Mouse (Mus musculus): ENCODE data around the gene Zbtb8b. TPM values are rescaled to one million over a fixed set of nuclear protein-coding genes. Genes with fewer than 3 reads are reported as not detected.

Gene Zbtb8b
- polyA plus RNA-seq, 1 experiment from 2014 or later: 15.9 TPM

DNA sequence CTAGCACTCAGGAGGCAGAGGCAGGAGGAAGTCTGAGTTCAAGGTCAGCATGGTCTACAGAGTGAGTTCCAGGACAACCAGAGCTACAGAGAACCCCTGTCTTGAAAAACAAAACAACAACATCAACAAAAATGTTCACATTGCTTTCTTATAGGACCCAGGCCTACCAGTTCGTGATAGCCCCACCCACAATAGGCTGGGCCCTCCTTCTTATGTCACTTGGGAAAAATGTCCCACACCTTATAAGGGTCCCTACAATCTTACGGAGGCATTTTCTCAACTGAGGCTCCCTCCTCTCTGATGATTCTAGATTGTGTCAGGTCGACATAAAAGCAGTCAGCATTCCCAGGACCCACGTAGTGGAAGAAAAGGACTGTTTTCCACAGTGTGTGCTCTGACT, 40.8 kb downstream of the Zbtb8b start:
- WGBS: 79% methylated on average over 4 of the region's 4 CpGs
- Histone ChIP-seq H3K4me3 (replicated peaks; ENCODE audit: low read depth, low read length) (no peak overlapping the region), H3K4me1 (ENCODE audit: control insufficient read depth, insufficient read depth, low read length) (no peaks in the 10 kb centered on the region), H3K36me3 (ENCODE audit: control insufficient read depth, insufficient read depth, low read length) (no peaks in the 10 kb centered on the region), H3K27ac (replicated peaks; ENCODE audit: low read depth, low read length) (no peak overlapping the region), H3K9me3 (ENCODE audit: control insufficient read depth, low read length) (no peaks in the 10 kb centered on the region), H3K9ac (replicated peaks; ENCODE audit: low read length) (no peak overlapping the region), H3K4me2 (ENCODE audit: low read length) (no peak overlapping the region), H3K27me3 (ENCODE audit: control insufficient read depth, insufficient read depth, low read length) (no peaks in the 10 kb centered on the region)
- no peak for ATAC-seq (ENCODE audit: low FRiP score, low TSS enrichment)
- DNase-seq: no peak

DNA sequence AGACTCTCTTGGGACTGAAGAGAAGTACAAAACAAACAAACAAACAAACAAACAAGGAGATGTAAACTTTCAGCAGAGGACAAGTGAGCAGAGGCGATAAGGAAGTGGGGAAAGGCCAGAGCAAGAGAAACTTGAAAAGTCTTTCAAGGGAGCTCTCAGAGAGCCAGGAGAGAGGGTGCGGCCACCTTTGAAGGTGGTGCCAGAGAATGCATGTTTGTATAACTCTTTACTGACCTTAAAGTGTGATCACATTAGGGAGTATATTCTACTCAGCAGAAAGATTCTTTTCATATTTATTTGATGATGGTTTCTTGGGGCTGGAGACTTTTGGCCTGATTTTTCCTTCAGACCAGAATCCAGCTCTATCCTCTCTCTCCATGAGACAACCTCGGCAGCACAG, 43.7 kb downstream of the Zbtb8b start:
- Histone ChIP-seq H3K4me2 (ENCODE audit: low read length) (no peak overlapping the region), H3K36me3 (ENCODE audit: control insufficient read depth, insufficient read depth, low read length) (no peaks in the 10 kb centered on the region), H3K27me3 (ENCODE audit: control insufficient read depth, insufficient read depth, low read length) (no peaks in the 10 kb centered on the region), H3K4me3 (replicated peaks; ENCODE audit: low read depth, low read length) (no peak overlapping the region), H3K9me3 (ENCODE audit: control insufficient read depth, low read length) (no peaks in the 10 kb centered on the region), H3K4me1 (ENCODE audit: control insufficient read depth, insufficient read depth, low read length) (no peaks in the 10 kb centered on the region), H3K27ac (replicated peaks; ENCODE audit: low read depth, low read length) (no peak overlapping the region), H3K9ac (replicated peaks; ENCODE audit: low read length) (no peak overlapping the region)
- DNase-seq (no peak), ATAC-seq (ENCODE audit: low FRiP score, low TSS enrichment) (no peak)
- 89% methylated on average over 3 of the region's 3 CpGs for WGBS

DNA sequence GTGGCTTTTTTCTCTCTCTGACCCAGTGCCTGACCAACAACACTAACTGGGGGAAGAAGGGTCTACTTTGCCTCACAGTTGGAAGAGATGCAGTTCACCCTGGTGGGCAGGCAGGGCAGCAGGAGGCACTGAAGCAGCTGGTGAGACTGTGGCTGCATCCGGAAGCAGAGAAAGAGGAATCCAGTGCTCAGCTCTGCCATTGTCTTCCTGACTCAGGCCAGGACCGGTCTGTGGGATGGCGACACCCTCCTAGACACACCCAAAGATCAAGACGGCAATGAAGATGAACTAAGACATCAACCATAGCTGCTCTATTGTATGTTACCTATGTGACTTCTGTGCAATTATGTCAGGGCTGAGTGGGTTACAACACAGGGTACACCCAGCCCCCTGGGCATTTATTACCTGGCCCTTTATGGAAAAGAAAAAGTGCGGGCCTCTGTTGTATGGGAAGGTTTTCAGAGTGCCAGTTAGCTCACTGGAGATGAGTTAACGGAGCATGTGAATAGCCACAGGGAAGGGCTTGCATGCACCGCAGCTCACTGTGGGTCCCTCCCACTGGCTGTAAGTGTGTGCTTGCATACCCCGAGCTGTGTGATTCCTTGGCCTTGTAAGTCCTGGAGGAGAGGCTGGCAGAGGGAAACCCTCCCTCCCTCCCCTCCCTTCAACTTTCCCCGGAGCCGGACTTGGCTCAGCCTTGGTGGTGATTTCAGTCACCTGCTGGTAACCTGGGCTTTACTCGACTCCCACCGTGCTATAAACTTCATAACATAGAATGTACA, 46.4 kb downstream of the Zbtb8b start:
- ATAC-seq (ENCODE audit: low FRiP score, low TSS enrichment) (no peak), DNase-seq (no peak)
- H3K4me3 ChIP-seq (replicated peaks; ENCODE audit: low read depth, low read length): no peak overlapping the region
- WGBS: 32% methylated on average over 12 of the region's 12 CpGs
- H3K36me3 ChIP-seq (ENCODE audit: control insufficient read depth, insufficient read depth, low read length): no peaks in the 10 kb centered on the region
- no peak overlapping the region for H3K4me2 ChIP-seq (ENCODE audit: low read length)
- no peaks in the 10 kb centered on the region for H3K9me3 ChIP-seq (ENCODE audit: control insufficient read depth, low read length)
- H3K9ac ChIP-seq (replicated peaks; ENCODE audit: low read length): no peak overlapping the region
- no peaks in the 10 kb centered on the region for H3K27me3 ChIP-seq (ENCODE audit: control insufficient read depth, insufficient read depth, low read length)
- no peak overlapping the region for H3K27ac ChIP-seq (replicated peaks; ENCODE audit: low read depth, low read length)
- no peaks in the 10 kb centered on the region for H3K4me1 ChIP-seq (ENCODE audit: control insufficient read depth, insufficient read depth, low read length)

DNA sequence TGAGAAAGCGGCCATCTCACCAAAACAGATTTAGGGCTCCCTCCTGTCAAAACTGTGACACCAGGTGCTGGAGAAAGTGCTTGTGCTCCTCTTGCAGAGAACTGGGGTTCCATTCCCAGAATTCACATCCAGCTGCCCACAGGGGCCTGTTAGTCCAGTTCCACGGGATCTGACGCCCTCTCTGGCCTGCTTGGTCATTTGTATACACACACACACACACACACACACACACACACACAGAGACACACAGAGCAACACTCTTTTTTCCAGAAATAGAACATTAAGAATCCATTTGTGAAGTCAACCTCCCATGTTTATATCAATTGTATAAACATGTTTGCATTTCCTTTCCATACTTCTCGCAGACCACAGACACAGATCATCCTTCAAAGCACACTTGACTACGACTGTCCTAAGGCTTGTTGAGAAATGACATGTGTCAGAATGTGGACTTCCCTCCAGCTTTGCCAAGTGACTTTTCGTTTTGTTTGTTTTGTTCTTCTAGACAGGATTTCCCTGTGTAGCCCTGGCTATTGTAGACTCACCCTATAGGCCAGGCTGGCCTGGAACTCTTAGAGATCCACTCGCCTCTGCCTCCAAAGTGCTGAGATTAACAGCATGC, 49.6 kb downstream of the Zbtb8b start:
- Histone ChIP-seq H3K27me3 (ENCODE audit: control insufficient read depth, insufficient read depth, low read length) (no peaks in the 10 kb centered on the region), H3K36me3 (ENCODE audit: control insufficient read depth, insufficient read depth, low read length) (no peaks in the 10 kb centered on the region), H3K9me3 (ENCODE audit: control insufficient read depth, low read length) (no peaks in the 10 kb centered on the region), H3K4me3 (replicated peaks; ENCODE audit: low read depth, low read length) (no peak overlapping the region), H3K27ac (replicated peaks; ENCODE audit: low read depth, low read length) (no peak overlapping the region), H3K4me2 (ENCODE audit: low read length) (no peak overlapping the region), H3K4me1 (ENCODE audit: control insufficient read depth, insufficient read depth, low read length) (no peaks in the 10 kb centered on the region), H3K9ac (replicated peaks; ENCODE audit: low read length) (no peak overlapping the region)
- ATAC-seq (ENCODE audit: low FRiP score, low TSS enrichment) (no peak), DNase-seq (no peak)
- 86% methylated on average over 7 of the region's 7 CpGs for WGBS

DNA sequence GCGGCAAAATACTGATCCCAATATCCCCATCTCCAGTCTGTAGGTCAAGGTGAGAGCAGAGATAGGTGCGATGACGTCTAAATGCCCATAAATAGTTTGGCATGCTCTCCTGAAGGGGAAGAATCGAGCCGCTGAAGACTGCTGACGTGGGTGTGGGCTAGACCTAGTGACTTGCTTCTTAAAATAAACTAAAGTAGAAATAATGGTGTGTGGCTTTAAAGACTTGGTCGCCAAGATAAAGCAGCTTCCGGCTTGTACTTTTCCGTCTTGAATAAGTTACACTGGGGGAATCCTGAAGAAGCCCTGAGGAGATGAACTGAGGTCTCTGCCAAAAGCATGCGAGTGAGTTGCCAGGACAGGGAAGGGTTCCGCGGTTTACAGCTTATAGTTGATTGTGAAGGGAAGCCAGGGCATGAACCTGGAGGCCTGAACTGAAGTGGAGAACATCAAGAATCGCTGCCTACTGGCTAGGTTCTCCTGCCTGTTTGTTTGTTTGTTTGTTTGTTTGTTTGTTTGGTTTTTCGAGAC, 50.4 kb downstream of the Zbtb8b start:
- Histone ChIP-seq H3K4me2 (ENCODE audit: low read length) (no peak overlapping the region), H3K27me3 (ENCODE audit: control insufficient read depth, insufficient read depth, low read length) (no peaks in the 10 kb centered on the region), H3K9me3 (ENCODE audit: control insufficient read depth, low read length) (no peaks in the 10 kb centered on the region), H3K9ac (replicated peaks; ENCODE audit: low read length) (no peak overlapping the region), H3K4me3 (replicated peaks; ENCODE audit: low read depth, low read length) (no peak overlapping the region), H3K36me3 (ENCODE audit: control insufficient read depth, insufficient read depth, low read length) (no peaks in the 10 kb centered on the region), H3K4me1 (ENCODE audit: control insufficient read depth, insufficient read depth, low read length) (no peaks in the 10 kb centered on the region), H3K27ac (replicated peaks; ENCODE audit: low read depth, low read length) (no peak overlapping the region)
- ATAC-seq (ENCODE audit: low FRiP score, low TSS enrichment) (no peak), DNase-seq (no peak)
- 91% methylated on average over 14 of the region's 14 CpGs for WGBS

DNA sequence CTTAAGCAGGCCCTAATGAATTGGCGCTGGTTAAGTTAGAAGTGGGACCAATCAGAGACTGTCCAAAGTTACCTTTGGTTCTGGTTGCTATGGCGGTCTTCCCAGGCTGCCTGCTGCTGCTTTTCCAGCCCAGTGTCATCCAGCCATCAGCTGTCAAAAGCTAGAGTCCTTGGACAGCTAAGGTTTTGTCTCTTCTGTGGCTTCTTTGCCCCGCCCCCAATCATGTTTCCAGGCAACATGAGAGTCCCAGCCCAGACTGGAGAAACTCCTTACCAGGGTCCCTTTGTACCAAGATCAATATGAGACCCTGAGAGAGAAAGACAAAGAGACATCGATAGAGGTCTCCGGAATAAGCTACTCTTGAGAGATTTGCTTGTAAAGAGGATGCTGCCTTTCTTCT, 52.2 kb downstream of the Zbtb8b start:
- Histone ChIP-seq H3K27ac (replicated peaks; ENCODE audit: low read depth, low read length) (no peak overlapping the region), H3K27me3 (ENCODE audit: control insufficient read depth, insufficient read depth, low read length) (no peaks in the 10 kb centered on the region), H3K9me3 (ENCODE audit: control insufficient read depth, low read length) (no peaks in the 10 kb centered on the region), H3K9ac (replicated peaks; ENCODE audit: low read length) (no peak overlapping the region), H3K4me2 (ENCODE audit: low read length) (no peak overlapping the region), H3K4me3 (replicated peaks; ENCODE audit: low read depth, low read length) (no peak overlapping the region), H3K36me3 (ENCODE audit: control insufficient read depth, insufficient read depth, low read length) (no peaks in the 10 kb centered on the region), H3K4me1 (ENCODE audit: control insufficient read depth, insufficient read depth, low read length) (no peaks in the 10 kb centered on the region)
- DNase-seq (no peak), ATAC-seq (ENCODE audit: low FRiP score, low TSS enrichment) (no peak)
- 43% methylated on average over 5 of the region's 5 CpGs for WGBS

DNA sequence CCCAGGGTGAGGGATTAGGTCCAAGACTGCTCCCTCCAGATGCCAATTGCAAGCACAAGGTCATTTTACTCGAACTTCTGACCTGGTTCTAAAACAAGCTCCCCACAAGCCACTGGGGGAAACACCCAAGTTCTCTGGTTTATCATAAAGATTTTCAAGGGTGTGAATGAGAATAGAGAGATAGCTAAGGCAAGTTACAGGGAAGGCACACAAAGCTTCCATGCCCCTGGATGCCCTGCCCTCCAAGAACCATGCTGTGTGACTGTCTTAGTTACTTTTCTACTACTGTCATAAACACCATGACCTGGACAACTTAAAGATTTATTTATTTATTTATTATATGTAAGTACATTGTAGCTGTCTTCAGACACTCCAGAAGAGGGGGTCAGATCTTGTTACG, 53.7 kb downstream of the Zbtb8b start:
- no peak for ATAC-seq (ENCODE audit: low FRiP score, low TSS enrichment)
- Histone ChIP-seq H3K4me3 (replicated peaks; ENCODE audit: low read depth, low read length) (no peak overlapping the region), H3K27ac (replicated peaks; ENCODE audit: low read depth, low read length) (no peak overlapping the region), H3K9ac (replicated peaks; ENCODE audit: low read length) (no peak overlapping the region), H3K9me3 (ENCODE audit: control insufficient read depth, low read length) (no peaks in the 10 kb centered on the region), H3K4me1 (ENCODE audit: control insufficient read depth, insufficient read depth, low read length) (no peaks in the 10 kb centered on the region), H3K27me3 (ENCODE audit: control insufficient read depth, insufficient read depth, low read length) (no peaks in the 10 kb centered on the region), H3K36me3 (ENCODE audit: control insufficient read depth, insufficient read depth, low read length) (no peaks in the 10 kb centered on the region), H3K4me2 (ENCODE audit: low read length) (no peak overlapping the region)
- WGBS: 85% methylated on average over 2 of the region's 2 CpGs
- no peak for DNase-seq

DNA sequence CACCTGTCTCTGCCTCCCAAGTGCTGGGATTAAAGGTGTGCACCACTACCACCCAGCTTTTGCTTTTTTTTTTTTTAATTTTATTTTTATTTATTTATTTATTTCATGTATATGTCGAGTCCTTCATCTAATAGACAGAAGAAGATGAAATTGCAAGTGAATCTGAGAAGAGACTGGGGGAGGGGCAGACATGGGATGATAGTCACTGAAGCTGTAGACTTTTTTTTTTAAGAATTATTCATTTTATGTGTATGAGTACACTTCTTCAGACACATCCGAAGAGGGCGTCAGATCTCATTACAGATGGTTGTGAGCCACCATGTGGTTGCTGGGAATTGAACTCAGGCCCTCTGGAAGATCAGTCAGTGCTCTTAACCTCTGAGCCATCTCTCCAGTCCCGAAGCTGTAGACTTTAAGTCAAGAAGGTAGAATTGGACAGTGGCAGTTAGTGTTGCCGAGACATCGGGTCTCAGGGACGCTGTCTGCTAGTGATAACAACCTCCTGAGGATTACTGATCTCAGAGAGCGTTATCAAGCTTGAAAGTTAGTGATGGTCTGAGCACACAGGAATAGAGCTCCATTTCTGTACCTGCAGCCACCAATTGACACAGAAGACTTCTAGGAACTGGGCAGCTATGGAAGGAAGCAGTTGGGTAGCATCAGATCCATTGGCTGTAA, 54.2 kb downstream of the Zbtb8b start:
- Histone ChIP-seq H3K4me3 (replicated peaks; ENCODE audit: low read depth, low read length) (no peak overlapping the region), H3K9me3 (ENCODE audit: control insufficient read depth, low read length) (no peaks in the 10 kb centered on the region), H3K4me2 (ENCODE audit: low read length) (no peak overlapping the region), H3K27ac (replicated peaks; ENCODE audit: low read depth, low read length) (no peak overlapping the region), H3K4me1 (ENCODE audit: control insufficient read depth, insufficient read depth, low read length) (no peaks in the 10 kb centered on the region), H3K27me3 (ENCODE audit: control insufficient read depth, insufficient read depth, low read length) (no peaks in the 10 kb centered on the region), H3K9ac (replicated peaks; ENCODE audit: low read length) (no peak overlapping the region), H3K36me3 (ENCODE audit: control insufficient read depth, insufficient read depth, low read length) (no peaks in the 10 kb centered on the region)
- WGBS: 92% methylated on average over 8 of the region's 8 CpGs
- DNase-seq: no peak
- no peak for ATAC-seq (ENCODE audit: low FRiP score, low TSS enrichment)

All from midbrain, embryonic 14.5 days (tissue).